Mouse (Mus musculus) gonadal fat pad, adult 2 months (tissue): ENCODE measurements around the gene Tiprl. TPM values are rescaled to one million over a fixed set of nuclear protein-coding genes. Genes with fewer than 3 reads are reported as not detected.

ENCODE experiments used
- DNase-seq: peaks from one replicate; pipeline ENCODE4 v3.0.0-alpha.2; 2012; ENCODE audit warnings: low read depth
- polyA plus RNA-seq: library from polyadenylated mRNA; depleted of rRNA; stranded (reverse); fragments of >200 nt; gene quantifications from 2 replicates; pipeline ENCODE4 v1.2.3, GENCODE M21; 2012; rRNA removed

Tiprl gene
- polyA plus RNA-seq, result 21.8 and 23.8 TPM in 2 replicates

GRCm38 (mm10) chr1:165236321-165237298 is at the start of gene Tiprl:
TSS of gene Tiprl (minus strand) at chr1:165236996.
- DNase-seq, result peak; percentile 58

DNA sequence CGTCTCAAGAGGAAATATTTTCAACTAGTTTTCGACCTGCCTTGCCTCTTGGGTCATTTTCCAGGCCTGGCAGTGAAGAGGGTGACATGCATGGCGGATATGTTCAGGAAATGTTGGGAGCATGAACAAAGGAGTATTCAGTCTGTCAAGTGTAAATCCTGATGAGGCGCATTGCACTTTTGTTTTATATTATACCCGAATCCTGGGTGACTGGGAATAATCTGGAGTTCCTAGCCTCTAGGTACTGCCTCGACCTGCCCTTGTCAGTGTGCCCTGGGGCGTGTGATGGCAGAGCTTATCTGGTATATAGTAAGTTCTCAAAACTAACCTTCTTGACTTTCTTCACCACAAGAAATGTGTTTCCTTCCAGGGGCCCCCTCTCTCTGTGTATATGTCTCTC is 47.3 kb upstream of the Tiprl start:
- no peak for DNase-seq

DNA sequence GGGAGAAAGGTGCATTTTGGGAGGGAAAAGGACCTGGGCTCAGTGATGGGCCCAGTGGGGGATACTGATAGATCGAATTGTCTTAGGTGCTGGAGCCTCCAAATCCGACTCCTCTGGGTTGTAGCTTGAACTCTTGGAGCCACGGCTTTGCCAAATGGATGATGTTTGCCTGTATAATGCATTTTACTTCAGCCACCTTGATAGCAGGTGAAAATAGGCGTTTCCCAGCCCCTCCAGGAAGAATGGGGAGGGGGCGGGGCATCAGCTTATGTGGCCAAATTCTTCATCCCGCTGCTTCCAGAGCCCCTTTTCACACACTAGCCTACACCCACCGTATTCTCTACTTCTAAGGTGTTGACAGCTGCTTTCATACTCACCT is 46.2 kb upstream of the Tiprl start:
- no peak for DNase-seq

DNA sequence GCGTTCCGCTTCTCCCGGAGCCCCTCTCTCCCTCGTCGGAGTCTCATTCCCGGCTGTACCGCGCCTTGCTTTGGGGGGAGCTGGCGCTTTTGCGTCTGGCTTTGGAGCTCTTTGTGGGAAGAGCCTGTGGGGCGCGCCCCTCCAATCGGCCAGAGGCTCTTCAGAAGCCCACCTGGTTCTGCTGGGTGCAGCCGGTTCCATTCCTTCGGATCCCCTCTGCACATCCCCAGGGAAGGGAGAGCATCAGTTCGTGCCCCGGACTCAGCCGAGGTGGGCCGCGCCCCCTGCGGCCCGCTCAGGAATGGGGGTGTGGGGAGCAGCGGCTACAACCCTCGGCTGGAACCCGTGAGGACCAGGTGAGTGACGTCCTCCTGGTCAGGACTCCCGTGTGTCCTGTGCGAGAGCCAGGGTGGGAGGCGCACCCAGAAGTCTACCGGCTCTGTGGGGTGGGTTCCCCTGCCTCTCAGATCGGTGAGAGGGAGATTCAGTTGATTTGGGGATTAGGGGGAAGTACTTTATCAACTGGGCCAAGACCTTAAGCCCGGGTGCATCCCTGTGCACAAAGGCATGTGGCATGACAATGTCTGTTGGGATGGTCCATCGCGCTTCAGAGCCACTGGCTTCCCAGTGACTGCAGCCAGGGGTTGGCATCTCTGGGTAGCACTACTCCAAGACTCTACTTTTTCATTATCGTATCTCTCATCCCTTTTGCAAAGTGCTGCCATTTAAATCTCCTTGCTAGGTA is 45.6 kb upstream of the Tiprl start:
- no peak for DNase-seq

- DNase-seq, result no peak
These were observed 44.8 kb upstream of the Tiprl start for GRCm38 (mm10) chr1:165281351-165282221.

DNA sequence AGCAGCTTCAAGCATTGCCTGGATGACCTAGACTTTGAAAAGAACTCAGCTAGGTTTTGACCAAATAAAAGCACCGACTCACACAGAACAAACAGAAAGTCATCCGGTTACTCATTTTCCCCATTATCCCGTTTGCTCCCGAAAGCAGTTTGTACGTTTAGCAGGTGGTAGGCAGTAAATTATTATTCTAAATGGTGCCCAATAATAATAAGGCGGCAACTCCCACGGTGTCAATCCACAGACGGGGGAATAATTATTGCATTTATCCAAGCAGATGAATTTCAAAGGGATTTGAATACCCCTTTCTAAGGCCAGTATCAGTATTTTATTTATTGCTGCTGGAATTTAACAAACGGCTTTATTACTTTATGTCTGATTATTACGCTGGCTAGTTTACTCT is 43.9 kb upstream of the Tiprl start:
- no peak for DNase-seq

DNA sequence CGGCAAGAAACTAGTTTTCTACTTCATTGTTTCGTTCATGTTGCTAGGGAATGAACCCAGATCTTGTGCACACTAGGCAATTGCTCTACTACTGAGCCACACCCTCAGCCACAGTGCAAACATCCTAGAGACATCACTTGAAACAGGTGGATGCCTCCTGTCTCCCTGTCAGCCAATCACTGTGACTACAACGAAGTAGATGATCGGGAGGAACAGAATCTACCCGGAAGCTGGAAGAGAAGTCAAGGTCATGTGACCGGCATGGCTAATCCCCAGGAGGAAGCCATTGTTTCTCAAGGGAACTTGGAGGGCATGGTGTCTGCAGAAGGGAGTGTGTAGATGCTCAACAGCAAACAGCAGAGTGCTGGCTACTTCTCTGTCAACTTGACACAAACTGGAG is 38.1 kb upstream of the Tiprl start:
- no peak for DNase-seq

DNA sequence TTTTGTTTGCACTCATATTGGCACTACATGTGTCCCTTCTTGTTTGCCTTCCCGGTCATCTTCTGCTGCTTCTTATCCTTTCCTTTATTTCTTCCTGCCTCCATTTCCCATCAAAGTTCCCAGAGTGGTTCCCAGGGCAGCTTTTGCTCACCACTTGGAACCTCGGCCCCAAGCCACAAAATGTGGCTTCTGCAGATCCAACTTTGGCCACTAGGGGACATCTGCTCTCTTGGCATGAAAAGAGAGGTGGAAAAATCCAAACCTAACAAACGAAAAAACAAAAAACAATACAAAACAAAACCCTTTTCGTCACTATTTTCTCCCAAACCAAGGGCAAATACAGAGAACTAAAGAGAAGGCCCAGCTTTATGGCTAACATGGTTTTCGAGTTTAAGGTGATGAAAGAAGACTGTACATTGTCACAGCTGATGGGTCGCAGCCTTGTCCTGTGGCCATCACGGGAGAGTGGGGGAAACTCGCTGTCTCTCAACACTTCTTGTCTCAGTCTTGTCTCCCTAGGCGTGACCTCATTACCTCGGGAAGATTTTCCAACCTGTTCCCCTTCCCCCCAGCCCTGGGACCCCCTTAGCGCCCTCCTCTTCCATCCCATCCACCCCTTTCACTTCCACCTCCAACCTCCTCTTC is 15.4 kb upstream of the Tiprl start:
- DNase-seq, result no peak

DNA sequence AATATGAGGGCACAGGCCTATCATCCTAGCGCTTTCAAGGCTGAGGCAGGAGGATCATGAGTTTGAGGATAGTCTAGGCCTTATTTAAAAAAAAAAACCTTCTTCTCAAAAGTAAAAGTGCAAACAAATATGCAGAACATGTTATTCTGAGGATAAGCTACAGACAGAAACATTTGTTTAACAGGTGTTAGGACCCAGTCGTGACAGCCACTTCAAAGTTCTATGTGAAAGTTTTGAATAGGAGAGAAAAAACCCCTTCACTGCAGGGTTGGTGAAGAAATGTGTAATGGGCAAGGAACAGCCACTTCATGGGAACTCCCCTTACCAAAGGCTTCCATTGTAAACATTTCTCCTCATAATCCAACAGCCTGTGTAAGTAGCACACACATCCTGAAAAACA is 13.8 kb upstream of the Tiprl start:
- DNase-seq, result no peak

DNA sequence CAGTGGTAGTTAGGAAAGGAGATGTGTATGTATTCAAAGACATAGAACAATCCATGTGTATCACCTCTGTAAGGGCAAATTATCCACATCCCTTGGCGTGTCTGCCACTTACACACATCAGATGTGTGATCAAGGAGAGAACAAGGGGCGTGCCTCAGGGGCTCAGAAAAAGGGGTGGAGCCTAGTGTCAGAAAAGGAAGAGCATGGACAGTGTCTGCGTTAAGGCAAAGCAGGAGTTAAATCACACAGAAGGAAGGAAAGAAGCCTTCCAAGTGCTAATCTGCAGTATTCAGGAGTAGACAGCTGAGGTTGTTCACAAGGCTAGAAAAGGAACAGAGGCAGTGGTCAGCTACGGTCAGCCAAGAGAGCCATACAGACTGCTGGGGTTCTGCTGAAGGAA is 12.0 kb upstream of the Tiprl start:
- DNase-seq, result no peak

DNA sequence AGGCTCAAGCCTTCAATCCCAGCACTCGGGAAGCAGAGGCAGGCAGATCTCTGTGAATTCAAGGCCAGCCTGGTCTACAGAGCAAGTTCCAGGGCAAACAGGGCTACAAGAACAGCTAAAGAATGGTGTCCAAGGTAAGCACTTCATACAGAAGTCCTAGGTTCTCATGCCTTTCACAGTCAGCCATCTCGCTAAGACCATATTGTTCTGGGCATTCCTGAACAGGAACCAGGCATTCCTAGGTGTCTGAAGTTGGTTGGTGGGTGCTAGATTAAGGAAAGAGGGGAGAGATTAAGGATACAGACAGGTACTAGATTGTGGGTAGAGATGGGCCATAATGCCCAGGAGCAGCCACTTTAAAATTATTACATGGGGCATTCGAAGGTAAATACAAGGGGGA is 11.0 kb upstream of the Tiprl start:
- no peak for DNase-seq

DNA sequence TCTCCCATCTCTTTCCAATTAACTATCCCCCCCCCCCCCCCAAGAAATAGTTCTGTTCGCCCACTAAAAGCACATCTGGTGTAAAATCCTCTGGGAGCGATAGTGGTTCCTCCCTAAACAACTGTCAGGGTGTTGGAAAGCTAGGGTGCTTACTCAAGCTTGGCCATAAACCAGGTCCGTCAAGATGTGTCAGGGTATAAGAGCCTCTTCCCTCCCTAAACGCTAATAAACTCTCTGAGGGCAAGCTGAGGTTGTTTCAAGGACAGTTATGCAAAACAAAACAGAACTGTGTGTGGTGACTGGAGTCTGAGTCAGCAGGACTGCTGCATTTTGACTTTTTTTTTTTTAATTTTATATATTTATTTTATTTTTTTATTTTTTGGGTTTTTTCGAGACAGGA is 10.3 kb upstream of the Tiprl start:
- no peak for DNase-seq

- no peak for DNase-seq
These were observed 9.8 kb upstream of the Tiprl start for GRCm38 (mm10) chr1:165246587-165246986.

- DNase-seq, result no peak
These were observed 950 bp downstream of the Tiprl start for GRCm38 (mm10) chr1:165235846-165236245.

- no peak for DNase-seq
These were observed 3.0 kb downstream of the Tiprl start for GRCm38 (mm10) chr1:165233806-165234205.

- no peak for DNase-seq
These were observed 6.1 kb downstream of the Tiprl start for GRCm38 (mm10) chr1:165230691-165231090.

DNA sequence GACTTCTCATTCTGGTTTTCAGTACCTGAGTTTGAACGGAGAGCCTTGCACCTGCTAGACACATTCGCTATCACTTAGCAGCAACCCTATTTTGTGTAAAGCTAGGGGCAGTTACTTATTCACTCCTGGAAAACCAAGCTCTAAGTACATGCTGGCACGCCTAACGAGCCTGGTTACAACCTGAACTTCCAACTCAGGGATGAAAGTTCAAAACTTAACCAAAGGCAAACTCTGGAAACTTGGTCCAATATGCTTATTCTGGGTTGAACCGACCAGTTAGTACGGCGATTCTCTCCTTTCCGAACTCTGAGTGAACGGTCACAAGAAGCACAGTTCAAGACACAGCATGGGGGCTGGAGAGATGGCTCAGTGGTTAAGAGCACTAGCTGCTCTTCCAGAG is 7.2 kb downstream of the Tiprl start:
- DNase-seq, result no peak

DNA sequence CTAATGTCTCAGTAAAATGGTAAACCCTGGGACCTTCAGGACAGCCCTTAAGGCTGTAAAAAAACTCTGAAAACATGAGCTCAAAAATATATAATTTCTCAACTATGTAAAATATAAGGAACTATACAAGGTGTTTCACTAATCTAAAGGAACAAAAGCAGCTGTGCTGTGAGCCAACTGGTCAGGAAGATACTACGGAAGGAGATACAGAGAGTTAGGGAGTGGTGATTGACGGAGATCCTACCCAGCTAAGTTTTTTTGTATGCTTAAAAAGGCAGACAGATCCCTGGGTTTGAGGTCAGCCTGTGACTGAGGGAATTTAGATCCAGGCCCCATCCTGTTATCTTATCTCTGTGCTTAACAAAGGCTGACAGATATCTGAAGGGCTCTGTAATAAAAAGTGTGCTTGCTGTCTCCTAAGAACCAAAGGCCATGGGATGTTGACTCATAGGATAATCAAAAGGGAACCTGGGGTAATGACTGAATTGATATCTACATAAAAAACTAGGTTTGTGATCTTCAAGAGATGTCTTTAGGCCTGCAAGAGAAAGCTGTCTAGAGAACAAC is 19.7 kb downstream of the Tiprl start:
- no peak for DNase-seq

GRCm38 (mm10) chr1:165215831-165216230 is 21.0 kb downstream of the Tiprl start:
- no peak for DNase-seq

DNA sequence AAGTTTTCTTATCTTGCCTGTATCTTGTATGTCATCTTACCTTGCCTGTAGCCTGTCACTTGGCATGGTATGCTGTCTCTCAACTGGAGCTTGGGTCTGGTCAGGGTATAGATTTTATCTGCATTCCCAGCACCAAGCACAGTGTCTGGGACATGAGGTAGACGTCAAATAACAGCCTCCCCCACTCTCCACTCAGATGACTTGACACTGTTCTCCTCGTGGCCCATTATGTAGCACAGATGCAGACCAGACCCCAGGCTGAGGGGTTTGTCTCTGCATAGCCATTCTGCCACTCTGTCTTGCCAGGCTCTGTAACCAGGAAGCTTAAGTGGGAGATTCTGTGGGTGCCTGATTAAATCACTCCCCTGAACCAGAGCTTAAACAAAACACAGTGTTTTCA is 31.2 kb downstream of the Tiprl start:
- no peak for DNase-seq

DNA sequence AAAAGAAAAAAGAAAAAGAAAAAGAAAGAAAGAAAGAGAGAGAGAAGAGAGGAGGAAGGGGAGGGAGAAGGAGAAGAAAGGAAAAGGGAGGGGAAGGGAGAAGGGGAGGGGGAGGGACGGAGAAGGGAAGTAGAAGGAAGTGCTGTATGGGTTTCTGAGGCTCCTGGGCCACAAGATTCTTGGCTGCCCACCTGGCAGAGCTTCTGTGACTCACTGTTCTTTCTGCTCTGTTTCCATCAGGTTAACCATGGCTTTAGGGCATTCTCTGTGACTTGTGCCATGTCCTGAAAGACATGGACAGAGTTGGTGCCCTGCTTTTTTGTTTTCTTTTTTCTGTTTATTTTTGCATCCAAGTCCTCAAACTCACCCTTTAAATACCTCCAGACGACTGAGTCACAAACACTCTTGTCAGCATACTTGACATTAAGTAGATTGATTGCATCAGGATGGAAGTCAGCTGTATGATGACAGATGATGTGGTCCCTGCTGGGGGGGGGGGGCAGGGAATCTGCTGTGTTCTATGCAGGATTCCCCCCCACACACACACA is 33.2 kb downstream of the Tiprl start:
- no peak for DNase-seq
